Mouse (Mus musculus) cortical plate, adult 2 months (tissue): ENCODE measurements at regions not wholly inside any gene's neighbourhood (a gene's known extent, or its start where the extent isn't known, plus 50 kb on each side); places are given as distances from the start of the nearest gene placed in this dataset.

Experiments
- H3K27ac ChIP-seq: fragments of 200-500 bp; 2 replicates; pipeline ENCODE4 v1.5.1; 2012; ENCODE audit warnings: low read length, control low read depth, inconsistent platforms; ENCODE audit not compliant: insufficient read depth
- H3K4me1 ChIP-seq: fragments of 200-500 bp; 2 replicates; pipeline ENCODE4 v1.6.1; 2011; ENCODE audit warnings: low read length; ENCODE audit not compliant: control insufficient read depth, insufficient read depth
- H3K4me3 ChIP-seq: fragments of 200-500 bp; 2 replicates; pipeline ENCODE4 v1.5.1; 2011; ENCODE audit warnings: mild to moderate bottlenecking, low read length, control low read depth; ENCODE audit not compliant: insufficient read depth
- CTCF ChIP-seq: fragments of 200-500 bp; IDR thresholded peaks from 2 replicates; pipeline ENCODE4 v1.5.1; 2011; ENCODE audit warnings: mild to moderate bottlenecking, control low read depth, low read length; ENCODE audit not compliant: insufficient read depth; ENCODE audit errors: extremely low read depth
- POLR2A ChIP-seq: fragments of 200-500 bp; IDR thresholded peaks from 2 replicates; pipeline ENCODE4 v1.6.1; 2011; ENCODE audit warnings: mild to moderate bottlenecking, low read length, control low read depth; ENCODE audit not compliant: insufficient read depth; ENCODE audit errors: extremely low read depth

DNA sequence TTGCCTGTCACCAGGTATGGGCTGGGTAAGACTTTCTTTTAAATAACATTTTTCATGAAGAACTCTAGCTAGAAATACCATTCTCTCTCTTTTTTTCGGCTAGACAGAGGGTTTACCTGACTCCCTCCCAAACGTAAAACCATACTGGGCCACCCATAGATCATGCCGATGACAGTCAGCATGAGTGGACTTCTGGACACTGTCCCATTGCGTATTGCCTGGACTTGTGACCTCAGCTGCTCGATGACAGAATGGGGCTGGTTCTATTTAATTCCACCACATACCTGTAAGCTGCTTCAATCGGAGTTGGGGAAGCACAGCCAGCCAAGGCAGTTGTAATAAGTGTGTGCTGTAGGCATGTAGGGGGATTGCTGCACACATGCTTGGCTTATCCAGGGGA lies 268.8 kb upstream of the Pcsk5 start:
- Histone ChIP-seq H3K4me3 (no peak overlapping the region), H3K27ac (no peak overlapping the region), H3K4me1 (no peaks in the 10 kb centered on the region)
- no peak for TF ChIP-seq POLR2A
- no peak for TF ChIP-seq CTCF

DNA sequence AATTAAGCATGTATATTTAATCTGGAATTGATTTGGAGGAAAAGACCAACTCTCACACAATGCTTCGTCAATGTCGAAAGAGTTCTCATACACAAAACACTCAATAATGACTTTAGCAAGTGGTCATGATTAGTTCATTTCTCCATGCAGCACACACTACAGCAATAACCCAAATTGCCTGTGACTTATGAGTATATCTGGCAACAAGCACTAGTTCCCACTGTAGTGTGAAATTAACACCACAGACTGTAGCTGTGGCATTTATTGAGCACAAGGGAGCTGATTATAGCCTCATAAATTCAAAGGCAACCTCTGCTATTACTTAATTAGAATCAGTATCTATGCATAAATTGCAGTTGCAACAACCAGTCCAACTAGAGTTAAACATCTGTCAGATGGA lies 267.2 kb upstream of the Pcsk5 start:
- Histone ChIP-seq H3K4me3 (no peak overlapping the region), H3K27ac (no peak overlapping the region), H3K4me1 (no peaks in the 10 kb centered on the region)
- TF ChIP-seq CTCF (no peak), POLR2A (no peak)

- Histone ChIP-seq H3K27ac (no peak overlapping the region), H3K4me3 (no peak overlapping the region), H3K4me1 (no peaks in the 10 kb centered on the region)
- TF ChIP-seq POLR2A (no peak), CTCF (no peak)
These were observed 264.2 kb upstream of the Pcsk5 start for GRCm38 (mm10) chr19:18101423-18102341.

DNA sequence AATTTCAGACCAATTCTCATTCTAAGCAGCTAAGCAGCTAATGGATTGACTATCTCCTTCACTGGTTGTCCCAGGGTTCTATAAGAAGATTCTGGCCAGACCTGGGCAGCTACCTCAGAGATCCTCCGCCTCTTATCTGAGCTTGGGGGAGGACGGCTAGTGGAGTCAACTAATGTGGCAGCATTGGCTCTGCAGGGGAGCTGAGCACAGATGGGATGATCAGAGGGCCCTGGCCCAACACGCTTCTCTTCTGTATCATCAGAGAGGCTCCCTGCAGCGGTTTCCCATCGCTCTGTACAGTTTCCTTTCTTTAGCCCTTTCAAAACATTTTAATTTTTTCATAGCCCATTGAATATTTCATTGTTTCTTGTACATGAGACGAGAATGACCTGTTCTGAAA lies 245.9 kb upstream of the Pcsk5 start:
- Histone ChIP-seq H3K4me1 (no peaks in the 10 kb centered on the region), H3K4me3 (no peak overlapping the region), H3K27ac (no peak overlapping the region)
- no peak for TF ChIP-seq CTCF
- TF ChIP-seq POLR2A: no peak

DNA sequence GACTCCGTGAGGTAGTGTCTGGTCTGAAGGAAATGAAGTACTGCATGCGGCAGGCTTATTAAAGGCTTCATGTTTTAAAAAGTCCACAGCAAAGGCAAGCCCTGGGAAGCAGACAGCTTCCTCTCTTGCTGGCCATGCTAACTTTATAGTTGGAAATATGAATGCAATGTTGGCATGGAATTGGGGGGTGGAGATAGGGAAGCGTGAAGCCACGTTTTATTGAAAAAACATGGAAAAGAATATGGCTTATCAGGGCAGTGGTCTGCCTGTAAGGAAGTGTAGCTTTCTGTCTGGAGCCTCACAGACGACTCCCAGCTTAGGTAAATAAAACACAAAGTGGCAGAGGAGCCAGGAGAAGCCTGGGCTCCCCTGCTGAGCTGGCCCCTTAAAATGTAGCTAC lies 231.5 kb upstream of the Pcsk5 start:
- Histone ChIP-seq H3K4me3 (no peak overlapping the region), H3K4me1 (no peaks in the 10 kb centered on the region), H3K27ac (no peak overlapping the region)
- no peak for TF ChIP-seq CTCF
- no peak for TF ChIP-seq POLR2A

- H3K4me3 ChIP-seq: no peak overlapping the region
- no peak overlapping the region for H3K27ac ChIP-seq
- TF ChIP-seq CTCF (no peak), POLR2A (no peak)
- H3K4me1 ChIP-seq: no peaks in the 10 kb centered on the region
These were observed 230.5 kb upstream of the Pcsk5 start for GRCm38 (mm10) chr19:18067855-18068494.

- TF ChIP-seq POLR2A: no peak
- no peak for TF ChIP-seq CTCF
- Histone ChIP-seq H3K27ac (no peak overlapping the region), H3K4me3 (no peak overlapping the region), H3K4me1 (no peaks in the 10 kb centered on the region; the same call in 1 of the 2 replicates)
These were observed 219.9 kb upstream of the Pcsk5 start for GRCm38 (mm10) chr19:18057256-18057890.

DNA sequence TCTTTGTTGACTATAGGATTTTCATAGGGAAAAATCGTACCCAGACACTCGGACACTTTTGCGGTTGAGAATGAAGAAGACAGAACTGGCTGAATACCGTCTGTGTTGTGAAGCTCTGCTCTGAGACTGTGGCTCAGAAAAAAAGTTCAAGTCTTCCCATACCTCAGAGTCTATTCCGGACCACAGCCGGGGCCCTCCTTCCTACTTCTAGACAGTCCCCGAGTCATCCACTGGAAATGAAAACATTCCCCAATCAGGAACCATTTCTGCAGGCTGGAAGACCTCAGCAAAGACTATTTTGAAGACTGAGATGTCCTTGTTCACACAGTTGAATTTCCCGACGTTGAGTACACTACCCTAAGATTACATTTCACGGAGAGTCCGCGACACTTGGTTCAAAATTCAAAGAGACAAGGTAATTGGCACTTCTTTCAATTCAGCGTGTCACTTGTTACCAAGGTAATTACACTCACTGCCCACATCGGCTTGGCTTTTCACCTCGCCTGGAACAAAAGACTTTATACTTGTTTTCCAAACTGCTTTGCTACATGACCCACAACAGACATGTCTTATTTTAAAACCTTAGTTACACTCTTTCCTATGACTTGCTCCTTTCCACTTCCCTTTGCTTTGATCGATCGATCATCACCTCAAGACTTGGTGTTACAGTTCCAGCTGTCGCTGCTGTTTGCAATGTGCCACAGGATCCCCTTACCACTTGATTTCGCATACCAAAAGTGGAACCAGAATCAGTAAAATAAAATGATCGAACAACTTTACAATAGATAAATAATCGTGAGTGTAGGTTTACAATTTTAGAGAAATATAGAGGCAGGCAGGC lies 219.2 kb upstream of the Pcsk5 start:
- Histone ChIP-seq H3K27ac (no peak overlapping the region), H3K4me1 (no peaks in the 10 kb centered on the region; the same call in 1 of the 2 replicates), H3K4me3 (no peak overlapping the region)
- TF ChIP-seq POLR2A (no peak), CTCF (no peak)

GRCm38 (mm10) chr19:18050353-18050752 lies 212.9 kb upstream of the Pcsk5 start:
- no peak for TF ChIP-seq POLR2A
- no peak for TF ChIP-seq CTCF
- Histone ChIP-seq H3K27ac (no peak overlapping the region), H3K4me1 (no peaks in the 10 kb centered on the region), H3K4me3 (no peak overlapping the region)
